Comparison of ENCODE assay signal across 23 mouse cellular contexts in the genomic region with DNA sequence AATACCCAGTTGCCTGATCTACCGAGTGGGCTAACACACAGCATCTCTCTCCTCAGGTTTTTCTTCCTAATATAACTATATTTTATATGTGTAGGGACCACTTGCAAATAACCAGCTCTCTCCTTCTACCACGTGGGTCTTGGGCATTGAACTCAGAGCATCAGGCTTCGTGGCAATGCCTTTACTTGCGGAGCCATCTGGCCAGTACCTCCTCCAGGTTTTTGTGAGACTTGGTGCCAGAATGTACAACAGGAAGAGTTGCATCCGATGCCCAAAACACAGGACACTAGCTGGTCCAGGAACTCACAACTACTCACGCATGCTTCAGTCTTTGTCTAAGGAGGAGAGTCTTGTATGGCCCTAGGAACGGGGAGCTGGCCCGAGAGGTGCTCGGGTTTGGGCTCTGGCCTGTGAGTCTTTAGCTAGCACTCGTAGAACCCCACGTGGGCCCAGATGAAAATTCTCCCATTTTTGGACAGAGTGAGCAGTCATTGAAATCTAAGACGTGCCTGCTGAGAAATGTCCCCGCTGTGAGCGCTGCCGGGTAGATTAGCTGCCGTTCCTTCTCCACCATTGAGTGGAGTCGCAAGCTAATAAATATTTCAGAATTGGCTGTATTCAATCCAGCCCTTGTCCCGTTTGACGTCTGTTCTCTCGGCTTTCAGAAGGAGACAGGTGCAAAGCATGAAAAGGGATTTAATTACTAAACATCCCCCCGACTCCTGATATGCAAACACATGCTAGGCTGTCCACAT. TPM values are rescaled to one million over a fixed set of nuclear protein-coding genes. Genes with fewer than 3 reads are reported as not detected.
DNase-seq lines count a peak whose midpoint lies in the region; ATAC-seq and TF ChIP-seq lines count a peak whose summit lies in the region.
"Had no signal": no experiment of that assay in that cellular context is flagged by ENCODE, and none has a peak within 500 bp of the region (broad histone marks: within the 10 kb centered on the region; RNA-seq: fewer than 3 reads in every experiment).

No protein-coding gene starts in this region.

- H3K36me3 ChIP-seq in forebrain, postnatal 0 days (ENCODE audit: insufficient read depth), result no peaks in the 10 kb centered on the region
- H3K36me3 ChIP-seq in forebrain, embryonic 15.5 days, result no peaks in the 10 kb centered on the region
- no peaks in the 10 kb centered on the region for H3K36me3 ChIP-seq in limb, embryonic 14.5 days (ENCODE audit: control insufficient read depth, insufficient read depth, low read length)
- no peaks in the 10 kb centered on the region for H3K36me3 ChIP-seq in limb, embryonic 10.5 days
- no peaks in the 10 kb centered on the region for H3K36me3 ChIP-seq in hindbrain, embryonic 13.5 days
- H3K36me3 ChIP-seq: heart, embryonic 15.5 days had no signal

- TF ChIP-seq POLR2A in limb, embryonic 14.5 days (IDR thresholded peaks at IDR 0.05; ENCODE audit: borderline replicate concordance, extremely low read depth, insufficient read depth, insufficient read length), result no peak
- no peak for TF ChIP-seq POLR2A in brain, embryonic 14.5 days (IDR thresholded peaks at IDR 0.05; ENCODE audit: borderline replicate concordance, extremely low read depth, insufficient read depth, insufficient read length, poor library complexity, severe bottlenecking)

- DNase-seq in forebrain, postnatal 0 days, result peak; percentile 31
- no peak for DNase-seq in limb, embryonic 14.5 days (ENCODE audit: low spot score)
- DNase-seq in limb, embryonic 10.5 days (ENCODE audit: low spot score), result no peak
- peak; percentile 70 for DNase-seq in brain, embryonic 14.5 days (ENCODE audit: low read depth)
- no peak for DNase-seq in left cerebral cortex, postnatal 14 days (ENCODE audit: low spot score in 2 of 2)
- DNase-seq: adrenal gland, adult 2 months; cerebellum, adult 11-12 months; gastrocnemius, postnatal 36 days; heart, postnatal 4 days; kidney, adult 2 months; liver, postnatal 0 days; thymus, adult 2 months; thymus, postnatal 4 days had no signal

- no peak for TF ChIP-seq CTCF in forebrain, postnatal 0 days (IDR thresholded peaks at IDR 0.05; ENCODE audit: low read depth)
- TF ChIP-seq CTCF in brain, embryonic 14.5 days (IDR thresholded peaks at IDR 0.05; ENCODE audit: borderline replicate concordance, extremely low read depth, insufficient read depth, insufficient read length), result no peak

- intact Hi-C loops in left cerebral cortex, postnatal 14 days (cut with DNase I), result no loop called here

- 32% methylated on average over 21 of the region's 21 CpGs for WGBS in forebrain, postnatal 0 days
- 39% methylated on average over 21 of the region's 21 CpGs for WGBS in forebrain, embryonic 15.5 days
- WGBS in limb, embryonic 14.5 days, result 44% methylated on average over 21 of the region's 21 CpGs
- 76% methylated on average over 21 of the region's 21 CpGs for WGBS in limb, embryonic 10.5 days
- 50% methylated on average over 21 of the region's 21 CpGs for WGBS in hindbrain, embryonic 13.5 days

- no peak overlapping the region for H3K27ac ChIP-seq in forebrain, postnatal 0 days (ENCODE audit: low read depth, low read length)
- no peak overlapping the region for H3K27ac ChIP-seq in forebrain, embryonic 15.5 days (replicated peaks)
- H3K27ac ChIP-seq in limb, embryonic 14.5 days (replicated peaks; ENCODE audit: low read depth, low read length), result no peak overlapping the region
- H3K27ac ChIP-seq in limb, embryonic 10.5 days, result no peak overlapping the region
- H3K27ac ChIP-seq in hindbrain, embryonic 13.5 days, result peak overlapping the region; percentile 23; the same call in 1 of the 2 replicates
- H3K27ac ChIP-seq: forebrain, embryonic 13.5 days; heart, embryonic 15.5 days; kidney, postnatal 0 days; macrophage; stomach, postnatal 0 days had no signal

- H3K4me3 ChIP-seq in forebrain, postnatal 0 days (ENCODE audit: low read depth, low read length), result no peak overlapping the region
- H3K4me3 ChIP-seq in forebrain, embryonic 15.5 days, result no peak overlapping the region
- no peak overlapping the region for H3K4me3 ChIP-seq in limb, embryonic 14.5 days (replicated peaks; ENCODE audit: low read length)
- no peak overlapping the region for H3K4me3 ChIP-seq in limb, embryonic 10.5 days
- H3K4me3 ChIP-seq in hindbrain, embryonic 13.5 days, result no peak overlapping the region
- H3K4me3 ChIP-seq: forebrain, embryonic 13.5 days; heart, embryonic 15.5 days had no signal

- peaks cover 4% of the 10 kb centered on the region for H3K27me3 ChIP-seq in forebrain, postnatal 0 days (ENCODE audit: insufficient read depth, low read length)
- peaks cover 4% of the 10 kb centered on the region; the same call in 1 of the 2 replicates for H3K27me3 ChIP-seq in forebrain, embryonic 15.5 days
- peaks cover 4% of the 10 kb centered on the region for H3K27me3 ChIP-seq in limb, embryonic 14.5 days (ENCODE audit: control insufficient read depth, insufficient read depth, low read length)
- H3K27me3 ChIP-seq in limb, embryonic 10.5 days (ENCODE audit: low read depth, poor library complexity, severe bottlenecking), result peaks cover 19% of the 10 kb centered on the region
- peaks cover 32% of the 10 kb centered on the region for H3K27me3 ChIP-seq in hindbrain, embryonic 13.5 days

- ATAC-seq in forebrain, postnatal 0 days, result no peak
- no peak for ATAC-seq in forebrain, embryonic 15.5 days (replicated peaks)
- ATAC-seq in limb, embryonic 14.5 days (ENCODE audit: low FRiP score, low read depth), result peak; percentile 56; the same call in 1 of the 2 replicates
- ATAC-seq in hindbrain, embryonic 13.5 days (ENCODE audit: low FRiP score), result no peak
- ATAC-seq: forebrain, embryonic 13.5 days; liver, postnatal 0 days; lung, postnatal 0 days; midbrain, embryonic 16.5 days had no signal

- H3K4me1 ChIP-seq in forebrain, postnatal 0 days (ENCODE audit: insufficient read depth), result peaks cover 8% of the 10 kb centered on the region; the same call in 1 of the 2 replicates
- peaks cover 38% of the 10 kb centered on the region for H3K4me1 ChIP-seq in forebrain, embryonic 15.5 days
- peaks cover 9% of the 10 kb centered on the region for H3K4me1 ChIP-seq in limb, embryonic 14.5 days (ENCODE audit: control insufficient read depth, insufficient read depth, low read length)
- peaks cover 52% of the 10 kb centered on the region for H3K4me1 ChIP-seq in limb, embryonic 10.5 days
- peaks cover 40% of the 10 kb centered on the region for H3K4me1 ChIP-seq in hindbrain, embryonic 13.5 days (replicated peaks)

- H3K4me2 ChIP-seq in forebrain, postnatal 0 days (ENCODE audit: low read depth), result no peak overlapping the region
- H3K4me2 ChIP-seq in forebrain, embryonic 15.5 days (replicated peaks), result no peak overlapping the region
- H3K4me2 ChIP-seq in limb, embryonic 14.5 days (replicated peaks; ENCODE audit: low read depth, low read length, severe bottlenecking), result no peak overlapping the region
- no peak overlapping the region for H3K4me2 ChIP-seq in hindbrain, embryonic 13.5 days
- H3K4me2 ChIP-seq: forebrain, embryonic 13.5 days; heart, embryonic 15.5 days; liver, embryonic 11.5 days had no signal

- H3K9ac ChIP-seq in forebrain, postnatal 0 days, result no peak overlapping the region
- H3K9ac ChIP-seq in forebrain, embryonic 15.5 days (replicated peaks), result no peak overlapping the region
- H3K9ac ChIP-seq in limb, embryonic 14.5 days (ENCODE audit: low read depth, low read length, severe bottlenecking), result no peak overlapping the region
- H3K9ac ChIP-seq in hindbrain, embryonic 13.5 days, result no peak overlapping the region; the same call in 1 of the 2 replicates
- H3K9ac ChIP-seq: forebrain, embryonic 13.5 days; heart, embryonic 15.5 days; liver, postnatal 0 days had no signal

- H3K9me3 ChIP-seq in forebrain, postnatal 0 days (ENCODE audit: low read length), result no peaks in the 10 kb centered on the region
- no peaks in the 10 kb centered on the region for H3K9me3 ChIP-seq in forebrain, embryonic 15.5 days
- H3K9me3 ChIP-seq in limb, embryonic 14.5 days (ENCODE audit: control insufficient read depth, low read length), result no peaks in the 10 kb centered on the region
- H3K9me3 ChIP-seq in limb, embryonic 10.5 days (replicated peaks), result no peaks in the 10 kb centered on the region
- H3K9me3 ChIP-seq in hindbrain, embryonic 13.5 days, result no peaks in the 10 kb centered on the region
- H3K9me3 ChIP-seq: forebrain, embryonic 13.5 days; heart, embryonic 15.5 days had no signal

RNA-seq across cellular contexts. Expression of gene Casz1, which starts 38.0 kb away (rescaled TPM):
- 1.2 and 3.1 TPM in 2 replicates for total RNA-seq in forebrain, postnatal 0 days (2014; rRNA removed)
- 0.65 and 1.1 TPM in 2 replicates for polyA plus RNA-seq in forebrain, postnatal 0 days (2015; fragmentation: Nextera tagmentation; extraction: Ambion mirVana)
- polyA plus RNA-seq in forebrain, embryonic 15.5 days (2015; fragmentation: Nextera tagmentation; extraction: Ambion mirVana), result 0.68 and 1.1 TPM in 2 replicates
- polyA plus RNA-seq in limb, embryonic 14.5 days (2012; rRNA removed), result 7.4 and 9.2 TPM in 2 replicates
- 5.2 and 5.5 TPM in 2 replicates for polyA plus RNA-seq in limb, embryonic 14.5 days (2014; fragmentation: Nextera tagmentation; extraction: Ambion mirVana)
- polyA plus RNA-seq in limb, embryonic 10.5 days (2016; fragmentation: Nextera tagmentation; extraction: Ambion mirVana), result 1.0 and 2.1 TPM in 2 replicates
- 2.9 and 6.9 TPM in 2 replicates for polyA plus RNA-seq in brain, embryonic 14.5 days (2012; rRNA removed)
- 6.7 and 8.1 TPM in 2 replicates for polyA plus RNA-seq in hindbrain, embryonic 13.5 days (2015; fragmentation: Nextera tagmentation; extraction: Ambion mirVana)
- total RNA-seq in left cerebral cortex, postnatal 14 days (2021), result 1 to 10 TPM; 1.1 to 1.6 TPM

Comparison
In these comparisons a context has a peak if more than half of its experiments do, and no peak if none do; other contexts are left out.
1. DNase-seq: peak in forebrain, postnatal 0 days (single experiment) and brain, embryonic 14.5 days (single experiment); none in limb, embryonic 14.5 days (single experiment), limb, embryonic 10.5 days (single experiment) and left cerebral cortex, postnatal 14 days (0 of 2).